Mouse (Mus musculus) testis, adult 2 months (tissue): ENCODE data around the gene Gcsh.

Source experiments
- CTCF ChIP-seq: fragments of 200-500 bp; IDR thresholded peaks from 2 replicates; pipeline ENCODE4 v1.5.1; 2012; ENCODE audit warnings: low read depth, mild to moderate bottlenecking, inconsistent platforms, low read length, moderate library complexity; ENCODE audit not compliant: control insufficient read depth, insufficient read depth, insufficient replicate concordance
- POLR2A ChIP-seq: fragments of 200-500 bp; IDR thresholded peaks from 2 replicates; pipeline ENCODE4 v1.6.1; 2012; ENCODE audit warnings: low read depth, mild to moderate bottlenecking, inconsistent platforms, low read length, moderate library complexity; ENCODE audit not compliant: control insufficient read depth

GRCm38 (mm10) chr8:117033393-117033792 is 40.1 kb upstream of the Gcsh start:
- TF ChIP-seq POLR2A (no peak), CTCF (no peak)
